Mouse (Mus musculus) MEL (cell line): Measurements from ENCODE around the gene Hist1h2ba. TPM values are rescaled to one million over a fixed set of nuclear protein-coding genes. Genes with fewer than 3 reads are reported as not detected.

Source experiments
- DNase-seq: peaks from one replicate; pipeline ENCODE4 v3.0.0; 2011; ENCODE audit warnings: low read depth, low spot score
- H3K27ac ChIP-seq: 2 replicates; pipeline ENCODE4 v1.5.1; 2012; ENCODE audit warnings: low read depth, mild to moderate bottlenecking, control low read depth, low read length, moderate library complexity; ENCODE audit not compliant: control insufficient read depth
- H3K27me3 ChIP-seq, 2 experiments: fragments of 150-350 bp in 1 of 2; sonication (generic) in 1 of 2; 2 replicates each; pipeline ENCODE4 v1.6.1; 2012; ENCODE audit warnings: low read length in 2 of 2, mild to moderate bottlenecking in 2 of 2, improper control_type of control experiment in 1 of 2, moderate library complexity in 1 of 2; ENCODE audit not compliant: insufficient read depth in 2 of 2, control insufficient read depth in 1 of 2
- H3K36me3 ChIP-seq, 2 experiments: 2 replicates each; pipeline ENCODE4 v1.6.1; 2012 to 2014; ENCODE audit warnings: low read length in 2 of 2, improper control_type of control experiment in 1 of 2, inconsistent platforms in 1 of 2, mild to moderate bottlenecking in 1 of 2; ENCODE audit not compliant: insufficient read depth in 2 of 2, control insufficient read depth in 1 of 2
- H3K4me1 ChIP-seq, 2 experiments: fragments of 150-350 bp in 1 of 2; sonication (generic) in 1 of 2; 2 replicates each; pipeline ENCODE4 v1.6.1; 2012; ENCODE audit warnings: low read length in 2 of 2, improper control_type of control experiment in 1 of 2, mild to moderate bottlenecking in 1 of 2; ENCODE audit not compliant: insufficient read depth in 2 of 2, control insufficient read depth in 1 of 2
- H3K4me3 ChIP-seq, 2 experiments: fragments of 150-350 bp in 1 of 2; sonication (generic) in 1 of 2; 2 replicates each; pipeline ENCODE4 v1.5.1; 2012; ENCODE audit warnings: low read depth in 2 of 2, low read length in 2 of 2, mild to moderate bottlenecking in 2 of 2, moderate library complexity in 2 of 2, control low read depth in 1 of 2, improper control_type of control experiment in 1 of 2; ENCODE audit not compliant: control insufficient read depth in 1 of 2, insufficient read depth in 1 of 2
- H3K79me2 ChIP-seq: 2 replicates; pipeline ENCODE4 v1.6.1; 2012; ENCODE audit warnings: mild to moderate bottlenecking, low read length, moderate library complexity; ENCODE audit not compliant: control insufficient read depth, poor library complexity, insufficient read depth
- H3K9ac ChIP-seq: 2 replicates; pipeline ENCODE4 v1.6.1; 2012; ENCODE audit warnings: low read depth, mild to moderate bottlenecking, control low read depth, low read length, moderate library complexity; ENCODE audit not compliant: control insufficient read depth, poor library complexity, severe bottlenecking
- H3K9me3 ChIP-seq: fragments of 150-350 bp; sonication (generic); replicated peaks from 2 replicates; pipeline ENCODE4 v1.6.1; 2012; ENCODE audit warnings: mild to moderate bottlenecking, low read length, improper control_type of control experiment, moderate library complexity; ENCODE audit not compliant: insufficient read depth
- BHLHE40 ChIP-seq: IDR thresholded peaks from 2 replicates; pipeline ENCODE4 v1.6.1; 2012; ENCODE audit warnings: low read depth, mild to moderate bottlenecking, inconsistent platforms, low read length, improper control_type of control experiment, borderline replicate concordance
- CHD1 ChIP-seq: IDR thresholded peaks from 2 replicates; pipeline ENCODE4 v1.6.1; 2012; ENCODE audit warnings: low read depth, mild to moderate bottlenecking, inconsistent platforms, low read length, improper control_type of control experiment
- CHD2 ChIP-seq: IDR thresholded peaks from 2 replicates; pipeline ENCODE4 v1.6.1; 2011; ENCODE audit warnings: low read length, improper control_type of control experiment
- CTCF ChIP-seq, 3 experiments: IDR thresholded peaks in 2 of 3; conservative IDR thresholded peaks in 1 of 3; 2 replicates each; pipeline ENCODE4 v1.5.1; 2011 to 2012; ENCODE audit warnings: low read length in 3 of 3, low read depth in 2 of 3, mild to moderate bottlenecking in 2 of 3, improper control_type of control experiment in 1 of 3, inconsistent platforms in 1 of 3, mixed read lengths in 1 of 3, moderate library complexity in 1 of 3; ENCODE audit not compliant: control insufficient read depth in 1 of 3, insufficient read depth in 1 of 3, poor library complexity in 1 of 3, severe bottlenecking in 1 of 3
- E2F4 ChIP-seq: IDR thresholded peaks from 2 replicates; pipeline ENCODE4 v1.6.1; 2011; ENCODE audit warnings: low read depth, low read length, improper control_type of control experiment, borderline replicate concordance
- EP300 ChIP-seq, 2 experiments: IDR thresholded peaks; 2 replicates each; pipeline ENCODE4 v1.6.1; 2011; ENCODE audit warnings: improper control_type of control experiment in 2 of 2, low read length in 2 of 2, low read depth in 1 of 2, mild to moderate bottlenecking in 1 of 2
- GABPA ChIP-seq: IDR thresholded peaks from 2 replicates; pipeline ENCODE4 v1.6.1; 2012; ENCODE audit warnings: low read depth, mild to moderate bottlenecking, inconsistent platforms, low read length, improper control_type of control experiment, moderate library complexity
- HCFC1 ChIP-seq: IDR thresholded peaks from 2 replicates; pipeline ENCODE4 v1.6.1; 2012; ENCODE audit warnings: low read depth, mild to moderate bottlenecking, inconsistent platforms, low read length, improper control_type of control experiment, moderate library complexity
- MAFK ChIP-seq: IDR thresholded peaks from 2 replicates; pipeline ENCODE4 v1.6.1; 2011; ENCODE audit warnings: low read depth, mild to moderate bottlenecking, low read length, improper control_type of control experiment, borderline replicate concordance
- MAX ChIP-seq: IDR thresholded peaks from 2 replicates; pipeline ENCODE4 v1.6.1; 2011; ENCODE audit warnings: low read length, improper control_type of control experiment
- MAZ ChIP-seq: IDR thresholded peaks from 2 replicates; pipeline ENCODE4 v1.6.1; 2012; ENCODE audit warnings: low read depth, mild to moderate bottlenecking, inconsistent platforms, low read length, improper control_type of control experiment
- MEF2A ChIP-seq: IDR thresholded peaks from 2 replicates; pipeline ENCODE4 v1.6.1; 2014; ENCODE audit warnings: low read depth, mild to moderate bottlenecking, inconsistent platforms, low read length, improper control_type of control experiment; ENCODE audit not compliant: poor library complexity, insufficient replicate concordance, severe bottlenecking; ENCODE audit errors: extremely low read depth
- MYB ChIP-seq: IDR thresholded peaks from 2 replicates; pipeline ENCODE4 v1.6.1; 2011; ENCODE audit warnings: mild to moderate bottlenecking, low read depth, low read length, improper control_type of control experiment
- POLR2A ChIP-seq, 2 experiments: IDR thresholded peaks; 2 replicates each; pipeline ENCODE4 v1.6.1; 2011 to 2012; ENCODE audit warnings: low read length in 2 of 2, mild to moderate bottlenecking in 2 of 2, control low read depth in 1 of 2, improper control_type of control experiment in 1 of 2, low read depth in 1 of 2, moderate library complexity in 1 of 2; ENCODE audit not compliant: control insufficient read depth in 1 of 2, insufficient read depth in 1 of 2, poor library complexity in 1 of 2
- POLR2AphosphoS5 ChIP-seq: IDR thresholded peaks from 2 replicates; pipeline ENCODE4 v1.6.1; 2012; ENCODE audit warnings: low read depth, borderline replicate concordance, mild to moderate bottlenecking, inconsistent platforms, low read length, moderate library complexity, mixed read lengths
- RAD21 ChIP-seq: IDR thresholded peaks from 2 replicates; pipeline ENCODE4 v1.6.1; 2011; ENCODE audit warnings: mild to moderate bottlenecking, low read depth, low read length, improper control_type of control experiment
- RCOR1 ChIP-seq: IDR thresholded peaks from 2 replicates; pipeline ENCODE4 v1.6.1; 2012; ENCODE audit warnings: low read depth, mild to moderate bottlenecking, inconsistent platforms, low read length, improper control_type of control experiment
- TAL1 ChIP-seq: IDR thresholded peaks from 2 replicates; pipeline ENCODE4 v1.6.1; 2012; ENCODE audit warnings: mild to moderate bottlenecking, inconsistent platforms, low read length, moderate library complexity, mixed read lengths
- TBP ChIP-seq: IDR thresholded peaks from 2 replicates; pipeline ENCODE4 v1.8.0; 2011; ENCODE audit warnings: low read depth, low read length, improper control_type of control experiment
- TCF12 ChIP-seq: IDR thresholded peaks from 2 replicates; pipeline ENCODE4 v1.6.1; 2014; ENCODE audit warnings: low read depth, mild to moderate bottlenecking, inconsistent platforms, low read length, improper control_type of control experiment, moderate library complexity
- USF2 ChIP-seq, 2 experiments: IDR thresholded peaks; 2 replicates each; pipeline ENCODE4 v1.6.1; 2011 to 2012; ENCODE audit warnings: improper control_type of control experiment in 2 of 2, low read length in 2 of 2, borderline replicate concordance in 1 of 2, inconsistent platforms in 1 of 2, low read depth in 1 of 2, mild to moderate bottlenecking in 1 of 2; ENCODE audit not compliant: insufficient read depth in 1 of 2
- ZC3H11A ChIP-seq: IDR thresholded peaks from 2 replicates; pipeline ENCODE4 v1.6.1; 2012; ENCODE audit warnings: low read depth, mild to moderate bottlenecking, inconsistent platforms, low read length, improper control_type of control experiment
- ZNF384 ChIP-seq: IDR thresholded peaks from 2 replicates; pipeline ENCODE4 v1.6.1; 2012; ENCODE audit warnings: low read depth, mild to moderate bottlenecking, inconsistent platforms, low read length, improper control_type of control experiment
- polyA plus RNA-seq, 2 experiments: library from polyadenylated mRNA; stranded (reverse) in 1 of 2; unstranded in 1 of 2; fragments of >175 nt in 1 of 2; fragments of >200 nt in 1 of 2; gene quantifications; 2 replicates each; pipeline versions ENCODE4 v1.2.1 to v1.2.4; 2012; ENCODE audit warnings: low replicate concordance in 2 of 2, low read depth in 1 of 2; ENCODE audit not compliant: insufficient read length in 2 of 2, insufficient read depth in 1 of 2, missing spikeins in 1 of 2
- total RNA-seq: library from RNA; depleted of rRNA; stranded (reverse); fragments of 300-350 nt; gene quantifications from 2 replicates; pipeline ENCODE4 v1.2.3, GENCODE M21; 2012

Hist1h2ba gene
- total and polyA plus RNA-seq, 3 experiments: 0.58 TPM; not detected in 2

DNA sequence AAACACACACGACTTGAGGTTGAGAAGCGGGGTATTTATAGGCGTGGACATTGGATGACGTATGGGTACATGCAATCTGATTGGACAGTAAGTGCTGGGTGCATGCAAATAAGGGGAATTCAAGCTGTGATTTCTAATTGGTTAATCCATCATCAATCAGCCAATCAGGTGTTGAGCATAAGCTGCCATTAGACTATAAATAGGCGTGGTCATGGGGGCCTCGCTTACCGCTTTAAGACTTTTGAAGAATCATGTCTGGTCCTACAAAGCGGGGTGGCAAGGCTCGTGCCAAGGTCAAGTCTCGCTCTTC, 210 bp upstream of the Hist1h2ba start, which contains the start of gene Hist1h2aa:
Gene Hist1h2aa (plus strand): TSS at position 252 of the 310 bp plus-strand sequence.
- Histone ChIP-seq H3K27ac (no peak within 1 kb of the TSS), H3K9ac (no peak within 1 kb of the TSS), H3K4me1 (no peaks in the 10 kb centered on the region), H3K4me3 (no peak within 1 kb of the TSS), H3K27me3 (peaks cover 0 to 15% of the 10 kb centered on the region in 2 experiments), H3K79me2 (no peaks in the 10 kb centered on the region), H3K36me3 (no peaks in the 10 kb centered on the region), H3K9me3 (no peaks in the 10 kb centered on the region)
- TF ChIP-seq CHD1 (no peak), MAFK (no peak), TAL1 (no peak), ZNF384 (no peak), USF2 (IDR thresholded peaks at IDR 0.05; ENCODE audit: borderline replicate concordance in 1 of 2, insufficient read depth in 1 of 2, low read depth in 1 of 2, low read length in 2 of 2) (no peak), TCF12 (no peak), BHLHE40 (no peak), HCFC1 (no peak), RAD21 (no peak), POLR2AphosphoS5 (no peak), RCOR1 (no peak)
- DNase-seq: no peak

DNA sequence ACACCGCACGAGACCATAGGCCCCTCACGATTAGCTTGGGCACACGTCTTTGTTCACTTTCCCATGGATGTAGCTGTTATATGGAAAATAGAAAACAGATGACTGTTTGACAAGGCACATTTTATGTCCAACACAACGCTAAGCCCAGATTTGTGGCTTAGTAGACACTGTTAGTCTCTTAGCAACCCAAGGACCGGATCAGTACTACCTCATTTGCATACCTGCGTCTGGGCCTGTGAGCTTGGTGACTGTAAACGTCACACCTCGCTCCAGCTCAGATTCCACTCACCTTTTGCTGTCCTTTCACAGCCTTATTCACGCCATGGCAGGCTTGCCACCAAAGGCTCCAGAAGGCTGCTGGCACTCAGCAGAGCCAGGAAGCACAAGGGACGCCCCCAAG, 3.1 kb downstream of the Hist1h2ba start:
- Histone ChIP-seq H3K9ac (no peak overlapping the region), H3K79me2 (no peaks in the 10 kb centered on the region), H3K27ac (no peak overlapping the region), H3K27me3 (peaks cover 0 to 7% of the 10 kb centered on the region in 2 experiments; a peak in 3 of 4 replicates), H3K36me3 (no peaks in the 10 kb centered on the region), H3K4me3 (no peak overlapping the region), H3K4me1 (no peaks in the 10 kb centered on the region), H3K9me3 (no peaks in the 10 kb centered on the region)
- TF ChIP-seq ZC3H11A (no peak), CHD2 (no peak), MEF2A (no peak), TBP (no peak), MYB (no peak), EP300 (IDR thresholded peaks at IDR 0.05; ENCODE audit: low read depth in 1 of 2, low read length in 2 of 2) (no peak), TAL1 (no peak), POLR2A (IDR thresholded peaks at IDR 0.05; ENCODE audit: control insufficient read depth in 1 of 2, insufficient read depth in 1 of 2, low read depth in 1 of 2, low read length in 2 of 2, poor library complexity in 1 of 2) (no peak), MAX (no peak), GABPA (no peak), E2F4 (no peak), CTCF (IDR thresholded peaks at IDR 0.05 in 2 of 3, conservative IDR thresholded peaks at IDR 0.05 in 1 of 3; ENCODE audit: control insufficient read depth in 1 of 3, insufficient read depth in 1 of 3, low read depth in 2 of 3, low read length in 3 of 3, poor library complexity in 1 of 3, severe bottlenecking in 1 of 3) (no peak), MAZ (no peak), ZNF384 (no peak)
- no peak for DNase-seq
